Mouse (Mus musculus): ENCODE measurements around the gene Lrrc26.
"Not testable (repeated sequence)": the region's sequence is repeated elsewhere in the genome, so short reads cannot be mapped to it uniquely, and the experiment has no call there.

Gene Lrrc26

DNA sequence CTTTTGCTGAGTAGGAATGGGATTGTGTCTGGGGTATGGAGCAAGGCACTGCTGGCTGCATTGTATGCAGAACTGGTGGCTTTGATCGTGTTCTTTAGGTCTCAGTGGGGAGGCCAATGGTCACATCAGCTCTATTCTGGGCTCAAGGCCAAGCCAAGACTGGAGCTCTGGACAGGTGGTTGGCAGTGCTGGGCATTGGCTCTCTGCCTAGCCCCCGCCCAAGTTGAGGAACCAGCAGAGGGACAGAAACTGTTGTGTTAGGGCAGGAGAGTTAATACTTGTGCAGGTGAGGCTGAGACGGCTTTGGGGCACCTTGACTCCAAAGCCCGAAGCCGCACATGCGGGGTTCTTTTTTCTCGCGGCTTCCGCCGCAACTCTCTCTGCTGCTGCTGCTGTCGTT lies at the start of gene Lrrc26:
Gene Lrrc26, plus strand, starts transcription at position 265 of the 400 bp plus-strand sequence.
- DNase-seq (ENCODE audit: low spot score in 2 of 2): peak in 1 of 2 experiments; percentile 65

DNA sequence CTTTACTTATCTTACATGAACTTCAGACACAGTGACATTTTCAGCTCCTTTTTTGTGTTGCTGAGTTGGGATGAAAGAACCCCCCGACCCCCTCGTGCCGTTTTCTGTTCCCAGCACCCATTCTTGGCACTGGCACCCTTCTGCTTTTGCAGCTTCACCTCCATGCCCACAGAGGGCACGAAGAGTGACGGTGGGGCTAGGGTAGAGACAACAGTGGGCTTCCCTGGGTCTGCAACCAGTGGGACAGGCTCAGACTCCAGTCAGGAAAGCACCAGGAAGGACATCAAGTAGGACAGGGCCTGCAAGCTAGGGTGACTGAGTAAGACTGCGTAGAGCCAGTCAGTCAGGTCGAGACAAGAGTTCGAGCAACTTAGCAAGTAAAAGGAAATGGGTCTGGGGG lies 49.4 kb upstream of the Lrrc26 start:
- no peak for DNase-seq (ENCODE audit: low spot score in 2 of 2)

GRCm38 (mm10) chr2:25240723-25241437 lies 48.8 kb upstream of the Lrrc26 start:
- peak in 1 of 2 experiments; percentile 45 for DNase-seq (ENCODE audit: low spot score in 2 of 2)

DNA sequence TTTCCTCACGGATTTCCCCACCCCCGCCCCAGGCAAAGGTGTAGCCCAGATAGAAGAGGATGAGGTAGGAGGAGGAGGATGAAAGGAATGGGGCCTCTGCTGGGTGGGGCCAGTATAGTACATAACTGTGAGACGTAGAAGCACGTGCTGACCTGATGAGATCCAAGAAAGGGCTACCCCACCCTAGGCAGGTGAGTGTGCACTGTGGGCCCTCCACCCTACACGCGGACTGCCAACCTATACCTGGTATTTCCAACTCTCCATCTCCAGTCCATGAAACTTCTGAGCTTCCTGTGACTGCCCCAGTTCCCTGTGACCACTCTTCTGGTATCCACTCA lies 48.3 kb upstream of the Lrrc26 start:
- DNase-seq (ENCODE audit: low spot score in 2 of 2): no peak

DNA sequence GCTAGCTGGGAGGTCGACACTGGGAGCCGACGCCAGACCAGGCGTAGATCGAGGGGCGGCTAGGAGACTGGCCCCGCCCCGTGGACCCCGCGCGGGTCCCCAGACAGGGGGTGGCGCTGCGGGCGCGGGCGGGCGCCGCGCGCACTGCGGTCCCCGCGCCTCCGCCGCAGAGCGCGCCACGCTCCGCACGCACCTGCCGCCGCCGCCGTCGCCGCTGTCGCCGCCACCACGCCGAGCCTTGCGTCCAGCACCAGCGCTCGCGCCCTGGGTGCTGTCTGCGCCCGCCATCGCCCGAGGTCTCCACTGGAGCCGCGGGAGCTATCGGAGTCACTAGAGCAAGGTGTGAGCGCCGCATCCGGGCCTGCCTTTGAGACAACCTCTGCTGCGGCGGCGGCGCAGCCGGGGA lies 47.6 kb upstream of the Lrrc26 start, which contains the start of the genes Rnf208 and Cysrt1:
Gene Rnf208, plus strand, starts transcription at position 155 of the 406 bp plus-strand sequence.
Gene Cysrt1, minus strand, starts transcription at position 352 of the 406 bp plus-strand sequence.
- DNase-seq (ENCODE audit: low spot score in 2 of 2): peak in 1 of 2 experiments; percentile 30

DNA sequence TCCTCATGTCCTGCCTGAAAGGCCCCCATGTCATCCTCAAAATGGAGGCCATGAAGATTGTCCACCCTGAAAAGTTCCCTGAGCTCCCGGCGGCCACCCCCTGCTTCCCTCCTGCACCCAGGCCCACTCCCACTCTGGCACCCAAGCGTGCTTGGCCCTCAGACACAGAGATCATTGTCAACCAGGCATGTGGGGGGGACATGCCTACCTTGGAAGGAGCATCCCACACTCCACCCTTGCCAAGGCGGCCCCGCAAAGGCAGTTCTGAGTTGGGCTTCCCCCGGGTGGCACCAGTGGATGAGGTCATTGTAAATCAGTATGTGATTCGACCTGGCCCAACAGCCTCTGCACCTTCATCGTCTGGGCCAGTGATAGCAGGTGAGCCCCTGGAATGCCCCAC lies 46.4 kb upstream of the Lrrc26 start:
- DNase-seq (ENCODE audit: low spot score in 2 of 2): no peak

GRCm38 (mm10) chr2:25244144-25244543 lies 45.6 kb upstream of the Lrrc26 start:
- no peak for DNase-seq (ENCODE audit: low spot score in 2 of 2)

- DNase-seq (ENCODE audit: low spot score in 2 of 2): no peak
These were observed 43.3 kb upstream of the Lrrc26 start, which contains the start of gene AL732309.1 for GRCm38 (mm10) chr2:25246183-25247072. AL732309.1 (minus strand) TSS chr2:25246863.

DNA sequence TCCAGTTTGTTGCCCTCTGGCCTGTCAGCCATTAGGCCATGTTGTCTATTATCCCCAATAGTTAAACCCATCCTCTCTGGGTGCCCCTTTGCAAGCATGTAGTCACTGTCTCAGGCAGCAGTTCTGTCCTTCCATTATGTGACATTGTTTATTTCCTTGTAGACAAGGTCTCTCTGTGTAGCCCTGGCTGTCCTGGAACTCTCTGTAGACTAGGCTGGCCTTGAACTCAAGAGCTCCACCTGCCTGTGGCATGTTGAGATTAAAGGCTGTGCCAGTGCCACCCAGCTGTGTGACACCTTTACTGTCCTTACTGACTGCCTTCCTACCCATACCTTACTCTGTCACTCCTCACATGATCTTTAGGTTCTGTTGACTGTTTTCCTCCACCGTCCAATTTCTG lies 37.4 kb upstream of the Lrrc26 start:
- no peak for DNase-seq (ENCODE audit: low spot score in 2 of 2)

GRCm38 (mm10) chr2:25255284-25255779 lies 34.4 kb upstream of the Lrrc26 start, which contains the start of gene Tmem203:
Tmem203 (plus strand) TSS chr2:25255439.
- DNase-seq (ENCODE audit: low spot score in 2 of 2): peak; percentile 66 to 86

GRCm38 (mm10) chr2:25256443-25257109 lies 33.1 kb upstream of the Lrrc26 start:
- not testable (repeated sequence) for DNase-seq (ENCODE audit: low spot score in 2 of 2)

DNA sequence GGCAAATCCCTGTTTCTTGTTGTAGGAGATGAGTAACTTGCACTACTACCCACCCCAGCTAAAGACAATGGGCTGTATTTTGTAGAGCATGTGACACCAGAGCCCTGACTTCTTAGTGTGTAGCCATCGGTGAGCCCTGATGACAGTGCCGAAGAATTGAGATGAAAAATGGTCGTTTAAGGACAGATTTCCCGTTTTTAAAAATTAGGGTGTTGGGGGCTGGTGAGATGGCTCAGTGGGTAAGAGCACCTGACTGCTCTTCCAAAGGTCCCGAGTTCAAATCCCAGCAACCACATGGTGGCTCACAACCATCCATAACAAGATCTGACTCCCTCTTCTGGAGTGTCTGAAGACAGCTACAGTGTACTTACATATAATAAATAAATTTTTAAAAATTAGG lies 32.5 kb upstream of the Lrrc26 start:
- not testable (repeated sequence) for DNase-seq (ENCODE audit: low spot score in 2 of 2)

DNA sequence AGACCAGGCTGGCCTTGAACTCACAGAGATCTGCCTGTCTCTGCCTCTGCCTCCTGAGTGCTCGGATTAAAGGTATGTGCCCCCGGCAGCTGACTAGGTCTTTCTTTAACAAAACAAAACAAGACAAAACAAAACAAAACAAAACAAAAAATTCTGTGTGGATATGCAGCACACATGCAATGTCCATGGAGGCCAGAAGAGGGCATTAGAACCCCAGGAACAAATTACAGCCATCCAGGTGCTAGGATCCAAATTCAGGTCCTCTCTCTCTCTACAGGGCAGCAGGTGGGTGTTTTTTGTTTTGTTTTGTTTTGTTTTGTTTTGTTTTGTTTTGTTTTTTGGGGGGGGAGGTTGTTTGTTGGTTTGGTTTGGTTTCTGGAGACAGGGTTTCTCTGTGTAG lies 30.8 kb upstream of the Lrrc26 start:
- DNase-seq (ENCODE audit: low spot score in 2 of 2): no peak

DNA sequence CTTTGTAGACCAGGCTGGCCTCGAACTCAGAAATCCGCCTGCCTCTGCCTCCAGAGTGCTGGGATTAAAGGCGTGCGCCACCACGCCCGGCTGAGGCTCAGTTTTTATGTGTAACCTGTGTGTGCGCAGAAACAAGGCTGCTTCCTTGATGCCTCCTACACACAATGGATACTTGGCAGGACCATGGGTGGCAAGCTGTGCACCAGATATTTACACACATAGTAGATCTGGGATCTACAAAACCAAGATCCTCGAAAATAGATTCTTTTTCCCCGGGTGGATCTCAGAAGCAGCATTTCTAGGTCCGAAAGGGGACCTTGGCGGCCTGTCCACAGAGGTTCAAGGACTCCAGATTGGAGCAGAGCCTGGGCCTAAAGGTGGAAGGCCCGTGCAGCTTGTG lies 27.8 kb upstream of the Lrrc26 start:
- DNase-seq (ENCODE audit: low spot score in 2 of 2): no peak

GRCm38 (mm10) chr2:25262291-25262767 lies 27.4 kb upstream of the Lrrc26 start, which contains the start of gene Tprn:
Tprn (plus strand) TSS chr2:25262618.
- DNase-seq (ENCODE audit: low spot score in 2 of 2): peak; percentile 79 to 92

- peak in 1 of 2 experiments; percentile 80 for DNase-seq (ENCODE audit: low spot score in 2 of 2)
These were observed 26.7 kb upstream of the Lrrc26 start for GRCm38 (mm10) chr2:25262795-25263622.

DNA sequence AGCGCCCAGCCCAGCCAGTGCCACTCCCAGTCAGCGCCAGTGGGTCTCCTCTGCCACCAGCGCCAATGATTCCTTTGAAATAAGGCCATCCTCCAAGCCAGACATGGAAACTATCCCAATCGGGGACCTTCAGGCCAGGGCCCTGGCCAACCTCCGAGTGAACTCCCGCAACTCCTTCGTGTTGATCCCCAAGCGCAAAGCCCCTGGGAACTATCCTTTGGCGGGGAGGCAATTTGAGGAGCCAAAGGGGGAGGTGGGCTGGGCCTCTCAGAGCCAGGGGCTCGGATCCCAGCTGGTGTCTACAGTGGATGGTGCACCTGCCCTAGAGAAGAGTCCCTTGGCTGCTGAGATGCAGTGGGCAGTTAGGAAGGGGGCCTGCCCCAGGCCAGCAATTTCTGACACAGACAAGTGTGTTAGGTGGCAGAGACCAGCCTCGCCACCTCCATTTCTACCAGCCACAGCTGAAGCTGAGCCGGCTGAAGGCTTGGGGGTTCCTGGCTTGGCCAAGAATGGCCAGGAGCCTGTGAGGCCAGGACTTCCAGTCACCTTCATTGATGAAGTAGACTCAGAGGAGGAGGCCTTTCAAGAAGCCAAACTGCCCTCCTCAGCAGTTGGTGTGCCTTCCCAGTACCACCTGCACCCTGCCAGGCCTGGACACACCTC lies 26.0 kb upstream of the Lrrc26 start:
- no peak for DNase-seq (ENCODE audit: low spot score in 2 of 2)

GRCm38 (mm10) chr2:25264286-25264660 lies 25.4 kb upstream of the Lrrc26 start:
- no peak for DNase-seq (ENCODE audit: low spot score in 2 of 2)

DNA sequence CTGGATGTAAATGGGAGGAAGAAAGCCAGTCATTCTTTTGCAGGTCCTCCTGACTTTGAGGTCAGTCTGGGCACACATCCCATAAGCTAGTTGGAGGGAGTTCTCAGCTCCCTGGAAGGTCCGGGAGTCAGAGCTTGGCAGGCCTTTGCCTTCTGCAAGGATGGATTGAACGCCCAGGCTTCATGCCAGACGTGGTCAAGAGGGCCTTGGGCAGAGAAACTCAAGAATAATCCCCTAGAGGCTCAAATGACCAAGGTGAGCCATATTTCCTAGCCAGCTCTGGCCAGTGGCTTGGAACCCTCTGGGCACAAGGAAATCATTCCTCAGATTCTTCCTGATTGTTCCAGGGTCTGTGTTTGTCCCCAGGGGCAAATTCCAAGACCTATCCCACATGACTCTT lies 24.9 kb upstream of the Lrrc26 start:
- DNase-seq (ENCODE audit: low spot score in 2 of 2): no peak
